Mouse (Mus musculus) Patski (cell line): Measurements from ENCODE around the gene Khdc4. TPM values are rescaled to one million over a fixed set of nuclear protein-coding genes. Genes with fewer than 3 reads are reported as not detected.

Source experiments
- ATAC-seq: fragments of 100-300 bp; one replicate; pipeline ENCODE4 v1.8.0; 2021
- CTCF ChIA-PET: fragments of 350-600 bp; sonication (Branson Sonifier 250); formaldehyde crosslinking; loops from one replicate; lab custom pipeline; 2022; ENCODE audit warnings: inconsistent platforms; lab: Charles Lee
- POLR2A ChIA-PET: fragments of 350-600 bp; sonication (Branson Sonifier 250); formaldehyde crosslinking; loops from one replicate; lab custom pipeline; 2022; ENCODE audit warnings: antibody characterized with exemption, inconsistent platforms; lab: Charles Lee
- DNase-seq: peaks from one replicate; pipeline ENCODE4 v3.0.0-alpha.2; 2011; ENCODE audit warnings: low read depth, low spot score
- H3K27me3 ChIP-seq: fragments of 371-371 bp; one replicate; pipeline ENCODE4 v1.5.1; 2021
- CTCF ChIP-seq: fragments of 100-300 bp; IDR thresholded peaks from one replicate; pipeline ENCODE4 v1.5.1; 2021
- in situ Hi-C: fragments of 300-500 bp; cut with MboI; formaldehyde crosslinking; loops from 3 replicates; pipeline ENCODE4 v1.11.1; 2018; ENCODE audit warnings: low pct_unique_long_range_greater_than_20kb, mixed read lengths
- polyA plus RNA-seq: library from polyadenylated mRNA; unstranded; gene quantifications from one replicate; pipeline ENCODE4 v1.2.3, GENCODE M21; 2021

Khdc4 gene
- 112 TPM for polyA plus RNA-seq

DNA sequence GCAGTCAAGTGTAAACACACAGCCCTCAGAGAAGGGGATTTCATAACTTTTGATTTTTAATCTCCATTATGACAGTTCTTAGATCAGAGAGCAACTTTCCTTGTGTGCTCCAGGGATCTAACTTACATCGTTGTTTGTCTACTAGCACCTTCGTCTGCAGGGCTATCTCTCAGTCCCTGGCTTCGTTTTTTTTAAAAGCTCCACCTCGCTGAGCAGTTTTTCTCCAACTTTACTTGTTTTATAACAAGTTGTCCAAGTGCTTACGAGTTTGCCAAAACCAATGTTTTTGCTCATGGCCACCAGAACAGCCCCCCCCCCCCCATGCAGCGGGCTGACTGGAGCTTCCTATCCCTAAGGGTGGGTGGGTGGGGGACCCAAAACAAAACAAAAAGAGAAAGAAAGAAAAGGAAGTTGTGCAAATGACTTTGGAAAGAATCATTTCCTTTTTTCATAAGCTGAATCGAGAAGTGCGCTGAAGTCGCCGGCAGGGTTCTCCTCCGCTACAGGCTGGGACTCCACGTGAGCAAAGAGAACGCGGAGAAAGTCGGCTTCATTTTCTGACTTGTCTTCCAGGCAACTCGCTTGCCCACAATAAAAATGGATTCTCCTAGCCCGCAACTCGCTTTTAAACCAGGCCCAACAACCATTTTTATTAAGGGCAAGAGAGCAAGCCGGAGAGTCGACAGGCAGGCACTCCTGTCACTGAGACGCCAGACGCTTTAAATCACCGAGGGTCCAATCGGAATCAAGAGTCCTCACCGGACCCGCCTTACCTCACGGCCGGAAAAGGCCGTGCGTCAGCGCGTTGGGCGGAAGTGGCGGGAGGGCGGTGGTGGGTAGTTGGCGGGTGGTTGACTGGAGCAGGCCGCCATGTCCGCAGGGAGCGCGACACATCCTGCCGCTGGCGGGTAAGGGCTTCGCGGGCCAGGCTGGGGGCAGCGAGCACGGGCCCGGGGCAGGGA lies at the start of gene Khdc4:
Gene Khdc4 (plus strand): TSS at position 824 of the 962 bp plus-strand sequence.
- DNase-seq = peak; percentile 99
- POLR2A ChIA-PET = interaction anchor here (0.6 to 1.3 kb wide), 7 partner anchors 9 to 63 kb away, joined by 3 to 5 read pairs (median 3); no protein-coding TSS in a partner anchor
- CTCF ChIA-PET = interaction anchor here (0.8 to 2.3 kb wide), 7 partner anchors 9 to 99 kb away, joined by 3 to 11 read pairs (median 3); no protein-coding TSS in a partner anchor
- peak; percentile 95 for ATAC-seq
- H3K27me3 ChIP-seq = no peaks in the 10 kb centered on the region
- TF ChIP-seq CTCF = no peak
- in situ Hi-C loops = loop anchor here (25.0 kb wide), 1 partner anchor 527 kb away; the partner anchor contains the start of genes Gba and Thbs3

DNA sequence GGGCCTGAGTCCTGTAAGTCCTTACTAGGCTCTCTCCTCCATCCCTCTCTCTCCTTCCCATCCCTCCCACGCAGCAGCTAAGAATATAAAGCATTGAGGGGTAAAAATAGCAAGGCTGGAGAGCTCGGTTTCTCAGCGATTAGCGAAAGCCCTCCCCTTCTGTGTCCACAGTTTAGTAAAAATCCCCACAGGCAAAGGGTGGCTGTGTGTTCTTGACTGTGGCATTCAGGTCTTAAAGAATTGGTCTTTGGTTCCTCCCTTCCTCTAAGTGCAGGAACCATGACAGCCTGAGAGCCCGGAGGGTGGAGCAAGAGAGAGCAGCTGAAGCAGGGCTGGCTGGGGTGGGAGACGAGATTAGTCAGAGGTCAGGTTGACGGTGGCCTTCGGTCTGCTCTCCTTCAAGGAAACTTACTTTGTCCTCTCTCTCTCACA lies 49.0 kb upstream of the Khdc4 start:
- no peaks in the 10 kb centered on the region for H3K27me3 ChIP-seq
- in situ Hi-C loops = no loop called here
- DNase-seq (peak; percentile 99), ATAC-seq (peak; percentile 54)
- ChIA-PET CTCF (interaction anchor here (0.9 to 3.9 kb wide), 8 partner anchors 10 to 41 kb away, joined by 3 to 48 read pairs (median 6); partner anchors contain the start of gene Arhgef2), POLR2A (interaction anchor here (0.9 to 5.1 kb wide), 4 partner anchors 14 to 46 kb away, joined by 3 to 64 read pairs (median 6); no protein-coding TSS in a partner anchor)
- TF ChIP-seq CTCF = no peak

DNA sequence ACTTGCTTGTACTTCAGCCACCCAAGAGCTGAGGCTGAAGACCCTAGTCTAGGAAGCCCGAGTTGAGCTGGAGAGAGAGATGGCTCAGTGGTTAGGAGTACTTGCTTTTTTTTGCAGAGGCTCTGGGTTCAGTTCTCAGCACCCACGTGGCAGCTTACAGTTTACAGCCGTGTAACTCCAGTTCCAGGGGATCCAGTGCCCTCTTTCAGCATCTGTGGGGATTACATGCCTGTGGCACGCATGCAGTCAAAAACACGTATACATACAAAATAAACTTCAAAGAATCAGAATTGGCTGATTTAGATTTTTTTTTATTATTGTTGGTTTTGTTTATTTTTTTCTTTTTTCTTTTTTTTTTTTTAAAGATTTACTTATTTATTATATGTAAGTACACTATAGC lies 48.5 kb upstream of the Khdc4 start:
- ChIA-PET CTCF (interaction anchor here (1.5 to 3.9 kb wide), 6 partner anchors 11 to 40 kb away, joined by 3 to 48 read pairs (median 10); partner anchors contain the start of gene Arhgef2), POLR2A (interaction anchor here (0.7 to 5.1 kb wide), 5 partner anchors 15 to 115 kb away, joined by 3 to 64 read pairs (median 4); no protein-coding TSS in a partner anchor)
- DNase-seq = no peak
- ATAC-seq = no peak
- in situ Hi-C loops = no loop called here
- no peaks in the 10 kb centered on the region for H3K27me3 ChIP-seq
- TF ChIP-seq CTCF = no peak

DNA sequence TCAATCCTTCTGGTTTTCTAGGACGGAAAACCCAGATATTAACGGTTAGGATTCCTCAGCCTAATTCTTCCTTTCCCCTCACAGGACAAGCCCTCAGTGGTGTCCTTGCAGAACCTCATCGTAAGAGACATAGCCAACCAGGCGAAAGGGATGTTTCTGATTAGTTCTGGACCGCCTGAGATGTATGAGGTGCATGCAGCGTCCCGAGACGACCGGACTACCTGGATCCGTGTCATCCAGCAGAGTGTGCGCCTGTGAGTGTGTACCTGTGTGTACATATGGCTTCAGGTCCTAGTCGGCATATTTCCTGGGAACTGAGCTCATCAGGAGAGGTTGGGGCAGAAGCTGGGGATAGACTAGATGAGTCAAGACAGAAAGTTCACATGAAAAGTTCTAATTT lies 46.4 kb upstream of the Khdc4 start:
- TF ChIP-seq CTCF = no peak
- H3K27me3 ChIP-seq = no peaks in the 10 kb centered on the region
- ChIA-PET CTCF (interaction anchor here (1.1 to 2.6 kb wide), 5 partner anchors 10 to 47 kb away, joined by 3 to 16 read pairs (median 5); partner anchors contain the start of gene Arhgef2), POLR2A (interaction anchor here (0.7 to 1.9 kb wide), 3 partner anchors 9 to 17 kb away, joined by 3 to 11 read pairs (median 4); no protein-coding TSS in a partner anchor)
- DNase-seq (no peak), ATAC-seq (no peak)
- in situ Hi-C loops = no loop called here

DNA sequence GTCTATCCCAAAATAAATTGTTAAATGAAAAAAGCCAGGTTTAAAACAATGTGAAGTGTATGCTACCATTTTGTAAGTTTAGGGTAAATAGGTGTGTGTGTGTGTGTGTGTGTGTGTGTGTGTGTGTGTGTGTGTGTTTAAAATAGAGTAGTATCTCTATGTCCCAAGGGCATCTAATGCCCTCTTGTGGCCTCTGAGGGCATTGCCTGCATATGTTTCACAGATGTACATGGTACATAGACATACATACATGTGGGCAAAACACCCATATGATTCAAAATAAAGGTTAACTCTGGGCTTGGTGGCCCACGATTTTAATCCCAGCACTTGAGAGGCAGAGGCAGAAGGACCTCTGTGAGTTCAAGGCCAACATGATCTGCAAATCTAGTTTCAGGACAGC lies 44.9 kb upstream of the Khdc4 start:
- TF ChIP-seq CTCF = no peak
- in situ Hi-C loops = loop anchor here (5.0 kb wide), 1 partner anchor 33 kb away; the partner anchor contains the start of gene Arhgef2
- CTCF ChIA-PET = interaction anchor here (1.0 to 4.3 kb wide), 7 partner anchors 8 to 34 kb away, joined by 3 to 23 read pairs (median 6); partner anchors contain the start of gene Arhgef2
- POLR2A ChIA-PET = interaction anchor here (0.6 to 1.9 kb wide), 6 partner anchors 11 to 87 kb away, joined by 3 to 11 read pairs (median 4); partner anchors contain the start of gene Rxfp4
- DNase-seq (no peak), ATAC-seq (no peak)
- H3K27me3 ChIP-seq = no peaks in the 10 kb centered on the region

DNA sequence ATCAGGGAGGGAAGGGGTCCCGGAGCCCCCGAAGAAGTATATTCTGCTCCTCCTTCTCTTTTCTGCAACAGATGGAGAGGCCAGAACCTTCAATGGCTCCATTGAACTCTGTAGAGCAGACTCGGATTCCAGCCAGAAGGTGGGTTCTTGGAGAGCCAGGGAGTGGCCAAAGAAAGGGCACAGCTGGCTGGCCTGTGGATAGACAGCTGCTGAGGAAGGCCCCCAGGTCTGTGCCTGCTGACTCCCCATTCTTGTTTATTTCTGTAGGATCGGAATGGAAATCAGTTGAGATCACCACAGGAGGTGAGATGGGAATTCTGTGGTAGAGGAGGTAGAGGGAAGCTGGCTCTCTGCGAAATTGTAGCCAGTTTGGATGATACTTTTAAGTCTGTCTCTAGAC lies 42.5 kb upstream of the Khdc4 start:
- DNase-seq (no peak), ATAC-seq (no peak)
- TF ChIP-seq CTCF = no peak
- ChIA-PET POLR2A (interaction anchor here (1.6 to 2.6 kb wide), 3 partner anchors 19 to 33 kb away, joined by 5 to 10 read pairs (median 8); no protein-coding TSS in a partner anchor), CTCF (interaction anchor here (1.8 to 4.3 kb wide), 3 partner anchors 17 to 36 kb away, joined by 5 to 23 read pairs (median 5); partner anchors contain the start of gene Arhgef2)
- no peaks in the 10 kb centered on the region for H3K27me3 ChIP-seq
- in situ Hi-C loops = loop anchor here (5.0 kb wide), 1 partner anchor 36 kb away; the partner anchor contains the start of gene Arhgef2

DNA sequence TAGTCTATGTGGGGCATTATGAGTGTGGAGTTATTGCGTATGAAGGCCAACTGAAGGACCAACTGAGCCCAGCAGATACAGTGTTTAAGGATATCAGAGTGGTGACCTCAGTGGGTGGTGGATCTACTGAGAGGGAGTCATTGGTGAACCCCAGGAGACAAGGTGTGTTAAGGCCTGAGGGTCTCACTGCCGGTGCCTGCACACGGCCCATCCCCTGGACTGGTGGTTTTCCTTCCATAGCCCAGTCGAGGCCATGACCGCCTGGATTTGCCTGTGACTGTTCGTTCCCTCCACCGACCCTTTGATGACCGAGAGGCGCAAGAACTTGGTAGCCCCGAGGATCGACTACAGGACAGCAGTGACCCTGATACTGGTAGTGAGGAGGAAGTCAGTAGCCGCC lies 39.7 kb upstream of the Khdc4 start:
- ChIA-PET POLR2A (no interaction called here), CTCF (no interaction called here)
- ATAC-seq = no peak
- DNase-seq = no peak
- no peak for TF ChIP-seq CTCF
- in situ Hi-C loops = no loop called here
- H3K27me3 ChIP-seq = no peaks in the 10 kb centered on the region

DNA sequence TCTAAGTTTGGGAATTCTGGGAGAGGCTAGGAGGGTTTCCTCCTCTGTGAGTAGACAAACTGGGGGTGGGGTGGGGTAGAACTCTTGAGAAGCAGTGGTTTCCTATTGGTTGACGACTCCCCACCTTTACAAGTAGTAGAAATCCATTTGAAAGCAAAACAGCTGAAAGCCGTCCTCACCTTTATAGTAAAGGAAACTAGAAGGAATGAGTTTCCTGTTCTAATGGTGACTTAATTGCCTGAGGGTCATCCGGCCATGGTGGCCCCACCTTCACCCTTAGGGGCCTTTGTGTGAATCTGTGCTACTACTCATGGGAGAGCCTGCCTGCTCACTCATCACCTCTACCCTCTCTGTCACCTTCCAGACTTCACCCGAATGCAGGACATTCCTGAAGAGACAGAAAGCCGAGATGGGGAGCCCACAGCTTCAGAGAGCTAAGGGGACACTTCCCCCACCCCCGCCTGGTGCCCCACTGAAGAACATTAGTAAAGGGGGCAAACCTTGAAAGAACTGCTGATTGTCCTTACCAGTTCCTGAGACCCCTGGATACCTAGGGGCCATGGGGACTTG lies 39.1 kb upstream of the Khdc4 start:
- DNase-seq (no peak), ATAC-seq (no peak)
- TF ChIP-seq CTCF = no peak
- ChIA-PET POLR2A (no interaction called here), CTCF (no interaction called here)
- in situ Hi-C loops = no loop called here
- H3K27me3 ChIP-seq = no peaks in the 10 kb centered on the region

DNA sequence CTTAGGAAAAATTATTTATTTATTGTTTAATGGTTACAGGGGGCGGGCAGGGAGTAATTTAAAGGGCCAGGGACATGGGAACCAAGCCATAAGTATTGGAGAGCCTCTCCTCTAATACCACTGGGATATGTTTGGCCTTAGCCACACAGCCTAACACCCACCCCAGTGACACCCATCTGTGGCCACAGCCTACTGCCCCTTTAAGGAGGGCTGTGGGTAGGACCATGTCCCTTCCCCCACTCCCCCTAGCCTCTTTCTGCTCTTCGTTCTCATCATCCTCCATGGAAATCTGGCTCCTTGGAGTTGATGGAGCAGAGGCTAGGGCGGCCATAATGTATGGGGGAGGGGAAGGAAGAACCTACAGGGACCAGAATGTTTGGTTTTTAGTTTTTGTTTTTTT lies 38.5 kb upstream of the Khdc4 start:
- DNase-seq = no peak
- no peak for ATAC-seq
- ChIA-PET CTCF (no interaction called here), POLR2A (interaction anchor here (1.5 kb wide), 1 partner anchor 24 kb away, joined by 4 read pairs; no protein-coding TSS in a partner anchor)
- no peak for TF ChIP-seq CTCF
- H3K27me3 ChIP-seq = no peaks in the 10 kb centered on the region
- in situ Hi-C loops = no loop called here
